Mouse (Mus musculus): ENCODE results near the gene Usp5. TPM values are rescaled to one million over a fixed set of nuclear protein-coding genes. Genes with fewer than 3 reads are reported as not detected.

The Usp5 gene
- polyA plus RNA-seq, 1 experiment from 2014 or later: 94.1 TPM

GRCm38 (mm10) chr6:124858561-124859318 is 29.5 kb upstream of the Usp5 start:
- H3K27ac ChIP-seq: no peak overlapping the region
- no peak overlapping the region for H3K9ac ChIP-seq
- no peaks in the 10 kb centered on the region for H3K9me3 ChIP-seq (replicated peaks)
- no peaks in the 10 kb centered on the region for H3K36me3 ChIP-seq
- peaks cover 27% of the 10 kb centered on the region for H3K4me1 ChIP-seq
- peaks cover 97% of the 10 kb centered on the region for H3K27me3 ChIP-seq (replicated peaks)
- H3K4me3 ChIP-seq: no peak overlapping the region
- H3K4me2 ChIP-seq: no peak overlapping the region
- WGBS (ENCODE audit: insufficient replicate concordance): 49% methylated on average over 27 of the region's 28 CpGs
- no peak for ATAC-seq

GRCm38 (mm10) chr6:124857840-124858530 is 28.7 kb upstream of the Usp5 start:
- Histone ChIP-seq H3K4me3 (peak overlapping the region; percentile 54), H3K4me2 (peak overlapping the region; percentile 76), H3K9ac (peak overlapping the region; percentile 65), H3K27me3 (replicated peaks) (peaks cover 93% of the 10 kb centered on the region), H3K9me3 (replicated peaks) (no peaks in the 10 kb centered on the region), H3K4me1 (peaks cover 20% of the 10 kb centered on the region), H3K36me3 (no peaks in the 10 kb centered on the region), H3K27ac (no peak overlapping the region)
- WGBS (ENCODE audit: insufficient replicate concordance): 22% methylated on average over 26 of the region's 26 CpGs
- no peak for ATAC-seq

GRCm38 (mm10) chr6:124856916-124857839 is 27.9 kb upstream of the Usp5 start, which contains the start of gene P3h3:
P3h3 (minus strand) TSS chr6:124857752.
- Histone ChIP-seq H3K4me3 (peak within 1 kb of the TSS; percentile 54), H3K9me3 (replicated peaks) (no peaks in the 10 kb centered on the region), H3K27me3 (replicated peaks) (peaks cover 88% of the 10 kb centered on the region), H3K4me2 (peak within 1 kb of the TSS; percentile 76), H3K36me3 (no peaks in the 10 kb centered on the region), H3K4me1 (peaks cover 13% of the 10 kb centered on the region), H3K27ac (peak within 1 kb of the TSS; percentile 57), H3K9ac (peak within 1 kb of the TSS; percentile 65)
- WGBS (ENCODE audit: insufficient replicate concordance): under 1% methylated on average over 66 of the region's 86 CpGs
- peak; percentile 40; the same call in 1 of the 2 replicates for ATAC-seq

- peaks cover 13% of the 10 kb centered on the region for H3K4me1 ChIP-seq
- H3K9ac ChIP-seq: no peak overlapping the region
- peaks cover 82% of the 10 kb centered on the region for H3K27me3 ChIP-seq (replicated peaks)
- ATAC-seq: no peak
- 18% methylated on average over 14 of the region's 14 CpGs for WGBS (ENCODE audit: insufficient replicate concordance)
- no peaks in the 10 kb centered on the region for H3K36me3 ChIP-seq
- no peaks in the 10 kb centered on the region for H3K9me3 ChIP-seq (replicated peaks)
- no peak overlapping the region for H3K27ac ChIP-seq
- H3K4me2 ChIP-seq: peak overlapping the region; percentile 76
- H3K4me3 ChIP-seq: peak overlapping the region; percentile 54
Measured at GRCm38 (mm10) chr6:124856321-124856720, 27.0 kb upstream of the Usp5 start.

- no peak overlapping the region for H3K27ac ChIP-seq
- H3K4me3 ChIP-seq: no peak overlapping the region
- H3K9me3 ChIP-seq (replicated peaks): no peaks in the 10 kb centered on the region
- no peak overlapping the region for H3K9ac ChIP-seq
- H3K27me3 ChIP-seq (replicated peaks): peaks cover 74% of the 10 kb centered on the region
- no peaks in the 10 kb centered on the region for H3K36me3 ChIP-seq
- peaks cover 13% of the 10 kb centered on the region for H3K4me1 ChIP-seq
- no peak for ATAC-seq
- WGBS (ENCODE audit: insufficient replicate concordance): 40% methylated on average over 12 of the region's 12 CpGs
- no peak overlapping the region for H3K4me2 ChIP-seq
Measured at GRCm38 (mm10) chr6:124854647-124855046, 25.4 kb upstream of the Usp5 start.

GRCm38 (mm10) chr6:124850535-124850934 is 21.3 kb upstream of the Usp5 start:
- Histone ChIP-seq H3K9ac (no peak overlapping the region), H3K4me2 (no peak overlapping the region), H3K27ac (no peak overlapping the region), H3K4me1 (no peaks in the 10 kb centered on the region), H3K9me3 (replicated peaks) (no peaks in the 10 kb centered on the region), H3K36me3 (no peaks in the 10 kb centered on the region), H3K27me3 (replicated peaks) (peaks cover 50% of the 10 kb centered on the region), H3K4me3 (no peak overlapping the region)
- 40% methylated on average over 8 of the region's 8 CpGs for WGBS (ENCODE audit: insufficient replicate concordance)
- no peak for ATAC-seq

- no peaks in the 10 kb centered on the region for H3K4me1 ChIP-seq
- 19% methylated on average over 9 of the region's 9 CpGs for WGBS (ENCODE audit: insufficient replicate concordance)
- peak; percentile 50; the same call in 1 of the 2 replicates for ATAC-seq
Measured at GRCm38 (mm10) chr6:124847305-124847704, 18.0 kb upstream of the Usp5 start.

GRCm38 (mm10) chr6:124840241-124841167 is 11.2 kb upstream of the Usp5 start, which contains the start of gene Gnb3:
Gnb3 (minus strand) TSS chr6:124840275.
- ATAC-seq: no peak
- H3K27me3 ChIP-seq (replicated peaks): peaks cover 18% of the 10 kb centered on the region
- no peak within 1 kb of the TSS for H3K9ac ChIP-seq
- H3K27ac ChIP-seq: no peak within 1 kb of the TSS
- H3K9me3 ChIP-seq (replicated peaks): no peaks in the 10 kb centered on the region
- H3K4me3 ChIP-seq: no peak within 1 kb of the TSS
- H3K4me1 ChIP-seq: peaks cover 15% of the 10 kb centered on the region
- WGBS (ENCODE audit: insufficient replicate concordance): 26% methylated on average over 13 of the region's 15 CpGs
- no peak within 1 kb of the TSS for H3K4me2 ChIP-seq
- peaks cover 2% of the 10 kb centered on the region for H3K36me3 ChIP-seq

More at GRCm38 (mm10) chr6:124847305-124847704, 18.0 kb upstream of the Usp5 start:
- H3K36me3 ChIP-seq: no peaks in the 10 kb centered on the region
- H3K9me3 ChIP-seq (replicated peaks): no peaks in the 10 kb centered on the region
- H3K4me2 ChIP-seq: no peak overlapping the region
- no peak overlapping the region for H3K27ac ChIP-seq
- peaks cover 28% of the 10 kb centered on the region for H3K27me3 ChIP-seq (replicated peaks)
- H3K4me3 ChIP-seq: no peak overlapping the region
- no peak overlapping the region for H3K9ac ChIP-seq

GRCm38 (mm10) chr6:124839805-124840204 is 10.5 kb upstream of the Usp5 start:
- 21% methylated on average over 8 of the region's 8 CpGs for whole genome bisulfite sequencing (ENCODE audit: insufficient replicate concordance)
- H3K9me3 ChIP-seq (replicated peaks): no peaks in the 10 kb centered on the region
- H3K27ac ChIP-seq: no peak overlapping the region
- H3K4me3 ChIP-seq: no peak overlapping the region
- ATAC-seq: no peak
- no peak overlapping the region for H3K9ac ChIP-seq
- H3K36me3 ChIP-seq: peaks cover 9% of the 10 kb centered on the region
- H3K27me3 ChIP-seq (replicated peaks): peaks cover 18% of the 10 kb centered on the region
- H3K4me1 ChIP-seq: peaks cover 18% of the 10 kb centered on the region
- H3K4me2 ChIP-seq: no peak overlapping the region

GRCm38 (mm10) chr6:124836411-124836810 is 7.1 kb upstream of the Usp5 start:
- no peak overlapping the region for H3K27ac ChIP-seq
- 76% methylated on average over 7 of the region's 7 CpGs for WGBS (ENCODE audit: insufficient replicate concordance)
- H3K9ac ChIP-seq: no peak overlapping the region
- no peak for ATAC-seq
- no peak overlapping the region for H3K4me3 ChIP-seq
- H3K4me1 ChIP-seq: peaks cover 37% of the 10 kb centered on the region
- H3K4me2 ChIP-seq: no peak overlapping the region
- peaks cover 18% of the 10 kb centered on the region for H3K27me3 ChIP-seq (replicated peaks)
- no peaks in the 10 kb centered on the region for H3K9me3 ChIP-seq (replicated peaks)
- peaks cover 43% of the 10 kb centered on the region for H3K36me3 ChIP-seq

GRCm38 (mm10) chr6:124835531-124835930 is 6.2 kb upstream of the Usp5 start:
- H3K9me3 ChIP-seq (replicated peaks): no peaks in the 10 kb centered on the region
- H3K9ac ChIP-seq: no peak overlapping the region
- peaks cover 15% of the 10 kb centered on the region for H3K27me3 ChIP-seq (replicated peaks)
- H3K36me3 ChIP-seq: peaks cover 46% of the 10 kb centered on the region
- 78% methylated on average over 10 of the region's 10 CpGs for WGBS (ENCODE audit: insufficient replicate concordance)
- H3K4me3 ChIP-seq: no peak overlapping the region
- H3K4me1 ChIP-seq: peaks cover 40% of the 10 kb centered on the region
- H3K4me2 ChIP-seq: no peak overlapping the region
- H3K27ac ChIP-seq: no peak overlapping the region
- ATAC-seq: no peak

Measured in liver, embryonic 12.5 days (tissue).